Mouse (Mus musculus): ENCODE results near the gene Usp31. TPM values are rescaled to one million over a fixed set of nuclear protein-coding genes. Genes with fewer than 3 reads are reported as not detected.

Gene Usp31
- polyA plus RNA-seq, 2 experiments = 1.1 to 2.3 TPM

GRCm38 (mm10) chr7:121650724-121651123 lies 56.3 kb downstream of the Usp31 start:
- TF ChIP-seq CTCF (IDR thresholded peaks at IDR 0.05; ENCODE audit: low read depth) (no peak), EP300 (IDR thresholded peaks at IDR 0.05; ENCODE audit: low read depth) (no peak)
- Histone ChIP-seq H3K9ac (replicated peaks) (no peak overlapping the region), H3K27ac (no peak overlapping the region), H3K36me3 (replicated peaks; ENCODE audit: control insufficient read depth, insufficient read depth, low read depth) (peaks cover 21% of the 10 kb centered on the region), H3K4me2 (ENCODE audit: low read depth) (no peak overlapping the region), H3K4me3 (ENCODE audit: insufficient read depth in 1 of 2, low read depth in 2 of 2, low read length in 2 of 2) (no peak overlapping the region), H3K27me3 (ENCODE audit: control insufficient read depth, insufficient read depth, low read length) (no peaks in the 10 kb centered on the region), H3K4me1 (replicated peaks; ENCODE audit: control insufficient read depth in 2 of 2, insufficient read depth in 2 of 2, low read length in 1 of 2) (no peaks in the 10 kb centered on the region), H3K9me3 (ENCODE audit: control insufficient read depth, low read length) (no peaks in the 10 kb centered on the region)
- DNase-seq (ENCODE audit: low read depth in 3 of 3, low spot score in 3 of 3) (no peak), ATAC-seq (ENCODE audit: insufficient read depth) (no peak)
- 91% methylated on average over 3 of the region's 3 CpGs for WGBS (ENCODE audit: insufficient replicate concordance)

GRCm38 (mm10) chr7:121640998-121641762 lies 65.9 kb downstream of the Usp31 start:
- WGBS (ENCODE audit: insufficient replicate concordance) = 43% methylated on average over 12 of the region's 12 CpGs
- Histone ChIP-seq H3K4me3 (ENCODE audit: insufficient read depth in 1 of 2, low read depth in 2 of 2, low read length in 2 of 2) (no peak overlapping the region), H3K4me2 (ENCODE audit: low read depth) (no peak overlapping the region)

GRCm38 (mm10) chr7:121636732-121637131 lies 70.3 kb downstream of the Usp31 start:
- WGBS (ENCODE audit: insufficient replicate concordance) = 50% methylated on average over 5 of the region's 5 CpGs
- Histone ChIP-seq H3K27me3 (ENCODE audit: control insufficient read depth, insufficient read depth, low read length) (no peaks in the 10 kb centered on the region), H3K27ac (no peak overlapping the region), H3K4me2 (ENCODE audit: low read depth) (no peak overlapping the region), H3K4me3 (ENCODE audit: insufficient read depth in 1 of 2, low read depth in 2 of 2, low read length in 2 of 2) (no peak overlapping the region), H3K9me3 (ENCODE audit: control insufficient read depth, low read length) (no peaks in the 10 kb centered on the region), H3K36me3 (replicated peaks; ENCODE audit: control insufficient read depth, insufficient read depth, low read depth) (no peaks in the 10 kb centered on the region), H3K9ac (replicated peaks) (no peak overlapping the region), H3K4me1 (replicated peaks; ENCODE audit: control insufficient read depth in 2 of 2, insufficient read depth in 2 of 2, low read length in 1 of 2) (no peaks in the 10 kb centered on the region)
- DNase-seq (ENCODE audit: low read depth in 3 of 3, low spot score in 3 of 3) (no peak), ATAC-seq (ENCODE audit: insufficient read depth) (no peak)
- TF ChIP-seq CTCF (IDR thresholded peaks at IDR 0.05; ENCODE audit: low read depth) (no peak), EP300 (IDR thresholded peaks at IDR 0.05; ENCODE audit: low read depth) (no peak)

More at GRCm38 (mm10) chr7:121640998-121641762, 65.9 kb downstream of the Usp31 start:
- no peaks in the 10 kb centered on the region for H3K27me3 ChIP-seq (ENCODE audit: control insufficient read depth, insufficient read depth, low read length)
- peak; percentile 23 to 29 (median 25) for DNase-seq (ENCODE audit: low read depth in 3 of 3, low spot score in 3 of 3)
- H3K9ac ChIP-seq (replicated peaks) = no peak overlapping the region
- H3K4me1 ChIP-seq (replicated peaks; ENCODE audit: control insufficient read depth in 2 of 2, insufficient read depth in 2 of 2, low read length in 1 of 2) = no peaks in the 10 kb centered on the region
- TF ChIP-seq EP300 (IDR thresholded peaks at IDR 0.05; ENCODE audit: low read depth) (no peak), CTCF (IDR thresholded peaks at IDR 0.05; ENCODE audit: low read depth) (peak; percentile 76)
- ATAC-seq (ENCODE audit: insufficient read depth) = no peak
- H3K27ac ChIP-seq = no peak overlapping the region
- H3K9me3 ChIP-seq (ENCODE audit: control insufficient read depth, low read length) = no peaks in the 10 kb centered on the region
- H3K36me3 ChIP-seq (replicated peaks; ENCODE audit: control insufficient read depth, insufficient read depth, low read depth) = no peaks in the 10 kb centered on the region; the same call in 1 of the 2 replicates

GRCm38 (mm10) chr7:121634236-121634635 lies 72.8 kb downstream of the Usp31 start:
- Histone ChIP-seq H3K4me1 (replicated peaks; ENCODE audit: control insufficient read depth in 2 of 2, insufficient read depth in 2 of 2, low read length in 1 of 2) (no peaks in the 10 kb centered on the region), H3K4me3 (ENCODE audit: insufficient read depth in 1 of 2, low read depth in 2 of 2, low read length in 2 of 2) (no peak overlapping the region), H3K27me3 (ENCODE audit: control insufficient read depth, insufficient read depth, low read length) (no peaks in the 10 kb centered on the region), H3K27ac (no peak overlapping the region), H3K4me2 (ENCODE audit: low read depth) (no peak overlapping the region), H3K9me3 (ENCODE audit: control insufficient read depth, low read length) (no peaks in the 10 kb centered on the region), H3K9ac (replicated peaks) (no peak overlapping the region), H3K36me3 (replicated peaks; ENCODE audit: control insufficient read depth, insufficient read depth, low read depth) (no peaks in the 10 kb centered on the region)
- no peak for DNase-seq (ENCODE audit: low read depth in 3 of 3, low spot score in 3 of 3)
- TF ChIP-seq CTCF (IDR thresholded peaks at IDR 0.05; ENCODE audit: low read depth) (no peak), EP300 (IDR thresholded peaks at IDR 0.05; ENCODE audit: low read depth) (no peak)
- 70% methylated on average over 3 of the region's 3 CpGs for WGBS (ENCODE audit: insufficient replicate concordance)
- no peak for ATAC-seq (ENCODE audit: insufficient read depth)

GRCm38 (mm10) chr7:121622835-121623420 lies 84.1 kb downstream of the Usp31 start:
- Histone ChIP-seq H3K4me1 (replicated peaks; ENCODE audit: control insufficient read depth in 2 of 2, insufficient read depth in 2 of 2, low read length in 1 of 2) (no peaks in the 10 kb centered on the region), H3K27me3 (ENCODE audit: control insufficient read depth, insufficient read depth, low read length) (no peaks in the 10 kb centered on the region), H3K4me2 (ENCODE audit: low read depth) (no peak overlapping the region), H3K36me3 (replicated peaks; ENCODE audit: control insufficient read depth, insufficient read depth, low read depth) (no peaks in the 10 kb centered on the region), H3K4me3 (ENCODE audit: insufficient read depth in 1 of 2, low read depth in 2 of 2, low read length in 2 of 2) (no peak overlapping the region), H3K9ac (replicated peaks) (no peak overlapping the region), H3K27ac (no peak overlapping the region), H3K9me3 (ENCODE audit: control insufficient read depth, low read length) (no peaks in the 10 kb centered on the region)
- TF ChIP-seq EP300 (IDR thresholded peaks at IDR 0.05; ENCODE audit: low read depth) = no peak
- TF ChIP-seq CTCF (IDR thresholded peaks at IDR 0.05; ENCODE audit: low read depth) = no peak
- DNase-seq (ENCODE audit: low read depth in 3 of 3, low spot score in 3 of 3) = no peak
- ATAC-seq (ENCODE audit: insufficient read depth) = no peak
- 72% methylated on average over 9 of the region's 9 CpGs for WGBS (ENCODE audit: insufficient replicate concordance)

Measured in liver, embryonic 14.5 days (tissue).